Mouse (Mus musculus) G1E (cell line): ENCODE results near the gene Eme2. TPM values are rescaled to one million over a fixed set of nuclear protein-coding genes. Genes with fewer than 3 reads are reported as not detected.

Experiments used
- ATAC-seq: 2 replicates; pipeline ENCODE4 v1.8.0; 2016; ENCODE audit warnings: mild to moderate bottlenecking; ENCODE audit not compliant: insufficient number of reproducible peaks, poor library complexity, low FRiP score, severe bottlenecking; ENCODE audit errors: extremely low read depth
- DNase-seq: peaks from one replicate; pipeline ENCODE4 v3.0.0; 2012; ENCODE audit warnings: low spot score
- H3K27me3 ChIP-seq: 2 replicates; pipeline ENCODE4 v1.6.1; 2012; ENCODE audit warnings: mild to moderate bottlenecking, low read length, inconsistent platforms; ENCODE audit not compliant: insufficient read depth
- H3K36me3 ChIP-seq: replicated peaks from 2 replicates; pipeline ENCODE3; 2012; ENCODE audit warnings: mild to moderate bottlenecking, inconsistent platforms
- H3K4me1 ChIP-seq: 2 replicates; pipeline ENCODE4 v1.6.1; 2012; ENCODE audit warnings: low read depth, low read length, inconsistent platforms, mixed read lengths; ENCODE audit not compliant: insufficient read depth
- H3K4me3 ChIP-seq: 2 replicates; pipeline ENCODE4 v1.5.1; 2012; ENCODE audit warnings: low read depth, mild to moderate bottlenecking, inconsistent platforms, low read length, moderate library complexity, mixed read lengths
- H3K9me3 ChIP-seq: replicated peaks from 2 replicates; pipeline ENCODE4 v1.6.1; 2012; ENCODE audit warnings: inconsistent platforms
- CTCF ChIP-seq: IDR thresholded peaks from 2 replicates; pipeline ENCODE4 v1.5.1; 2012; ENCODE audit warnings: low read depth, low read length, inconsistent platforms, mixed read lengths
- GATA1 ChIP-seq: IDR thresholded peaks from 2 replicates; pipeline ENCODE4 v1.6.1; 2012; ENCODE audit warnings: borderline replicate concordance, low read length, inconsistent platforms, mixed read lengths
- GATA2 ChIP-seq: IDR thresholded peaks from 2 replicates; pipeline ENCODE4 v1.6.1; 2012; ENCODE audit warnings: low read depth, low read length, inconsistent platforms, borderline replicate concordance
- POLR2AphosphoS5 ChIP-seq: IDR thresholded peaks from 2 replicates; pipeline ENCODE4 v1.6.1; 2012; ENCODE audit warnings: low read depth, low read length, inconsistent platforms; ENCODE audit not compliant: insufficient replicate concordance
- TAL1 ChIP-seq: conservative IDR thresholded peaks from 2 replicates; pipeline ENCODE4 v1.6.1; 2012; ENCODE audit warnings: low read depth, low read length, inconsistent platforms, mixed read lengths
- polyA plus RNA-seq: library from polyadenylated mRNA; stranded (reverse); fragments of >175 nt; gene quantifications from 2 replicates; pipeline ENCODE4 v1.2.3, GENCODE M21; 2012
- total RNA-seq, 2 experiments: library from RNA; stranded (forward) in 1 of 2; stranded (reverse) in 1 of 2; fragments of 200-1000 nt in 1 of 2; fragments of >200 nt in 1 of 2; fragmentation: Nextera tagmentation in 1 of 2; gene quantifications; 2 replicates each; pipeline ENCODE4 v1.2.3; 2014 to 2017

Eme2 gene
- total and polyA plus RNA-seq, 3 experiments: 6.5 to 19.4 (median 9.4) TPM

DNA sequence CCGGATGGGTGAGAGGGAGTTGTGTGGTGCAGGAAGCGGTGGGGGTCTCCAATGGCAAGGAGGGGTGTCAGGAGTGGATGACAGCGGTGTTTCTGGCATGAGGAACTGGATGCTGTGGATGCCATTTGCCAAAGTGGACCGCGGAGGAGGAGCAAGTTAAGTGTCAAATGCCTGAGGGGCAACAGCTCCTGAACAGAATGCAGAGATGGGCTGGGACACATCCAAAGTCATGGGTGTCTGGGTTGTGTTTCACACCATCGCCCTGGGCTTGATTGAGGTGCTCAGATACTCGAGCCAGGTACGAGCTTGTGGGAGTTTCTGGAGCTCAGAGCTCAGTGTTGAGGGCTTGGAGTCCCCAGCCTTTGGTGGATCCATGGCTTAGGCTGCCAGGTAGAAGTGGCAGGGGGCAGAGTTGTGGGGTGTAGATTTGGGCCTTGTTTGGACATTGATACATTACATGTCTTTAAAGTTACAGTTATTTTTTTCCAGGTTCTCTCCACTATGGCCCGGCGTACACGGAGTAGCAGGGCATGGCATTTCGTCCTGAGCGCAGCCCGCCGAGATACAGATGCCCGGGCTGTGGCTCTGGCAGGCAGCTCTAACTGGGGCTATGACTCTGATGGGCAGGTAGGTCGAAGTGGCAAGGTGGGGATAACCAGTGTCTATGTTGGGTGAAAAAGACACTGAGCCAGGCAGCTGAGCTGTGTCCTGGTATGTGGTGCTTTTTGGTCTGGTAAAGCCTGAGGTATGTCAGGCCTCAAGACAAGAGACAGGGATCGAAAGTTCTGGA, 7.4 kb downstream of the Eme2 start:
- Histone ChIP-seq H3K36me3 (peaks cover 77% of the 10 kb centered on the region), H3K27me3 (no peaks in the 10 kb centered on the region), H3K4me1 (peaks cover 74% of the 10 kb centered on the region), H3K4me3 (peak overlapping the region; percentile 95), H3K9me3 (no peaks in the 10 kb centered on the region)
- no peak for TF ChIP-seq GATA1
- no peak for TF ChIP-seq TAL1
- TF ChIP-seq GATA2: no peak
- TF ChIP-seq CTCF: no peak
- TF ChIP-seq POLR2AphosphoS5: no peak
- ATAC-seq (no peak), DNase-seq (peak; percentile 42)

DNA sequence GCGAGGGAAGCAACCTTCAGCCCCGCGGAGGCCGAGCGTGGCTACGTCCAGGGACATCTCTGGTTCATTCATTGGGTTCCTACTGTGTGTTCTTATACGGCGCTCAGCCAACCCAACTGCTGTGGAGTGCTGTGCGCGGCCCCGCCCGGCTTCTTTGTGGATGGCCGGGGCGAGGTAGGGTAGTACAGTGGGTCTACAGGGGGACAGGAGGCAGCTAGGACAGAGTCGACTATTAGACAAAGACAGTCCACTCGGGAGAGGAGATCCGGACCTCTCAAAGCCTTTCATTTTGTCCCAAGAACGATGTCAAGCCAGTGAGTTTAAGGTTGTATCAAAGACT, 8.0 kb downstream of the Eme2 start:
- Histone ChIP-seq H3K36me3 (peaks cover 77% of the 10 kb centered on the region), H3K27me3 (no peaks in the 10 kb centered on the region), H3K4me1 (peaks cover 75% of the 10 kb centered on the region), H3K9me3 (no peaks in the 10 kb centered on the region), H3K4me3 (peak overlapping the region; percentile 95)
- TF ChIP-seq CTCF: no peak
- TF ChIP-seq GATA2: no peak
- TF ChIP-seq POLR2AphosphoS5: no peak
- TF ChIP-seq TAL1: no peak
- no peak for TF ChIP-seq GATA1
- ATAC-seq (no peak), DNase-seq (no peak)

DNA sequence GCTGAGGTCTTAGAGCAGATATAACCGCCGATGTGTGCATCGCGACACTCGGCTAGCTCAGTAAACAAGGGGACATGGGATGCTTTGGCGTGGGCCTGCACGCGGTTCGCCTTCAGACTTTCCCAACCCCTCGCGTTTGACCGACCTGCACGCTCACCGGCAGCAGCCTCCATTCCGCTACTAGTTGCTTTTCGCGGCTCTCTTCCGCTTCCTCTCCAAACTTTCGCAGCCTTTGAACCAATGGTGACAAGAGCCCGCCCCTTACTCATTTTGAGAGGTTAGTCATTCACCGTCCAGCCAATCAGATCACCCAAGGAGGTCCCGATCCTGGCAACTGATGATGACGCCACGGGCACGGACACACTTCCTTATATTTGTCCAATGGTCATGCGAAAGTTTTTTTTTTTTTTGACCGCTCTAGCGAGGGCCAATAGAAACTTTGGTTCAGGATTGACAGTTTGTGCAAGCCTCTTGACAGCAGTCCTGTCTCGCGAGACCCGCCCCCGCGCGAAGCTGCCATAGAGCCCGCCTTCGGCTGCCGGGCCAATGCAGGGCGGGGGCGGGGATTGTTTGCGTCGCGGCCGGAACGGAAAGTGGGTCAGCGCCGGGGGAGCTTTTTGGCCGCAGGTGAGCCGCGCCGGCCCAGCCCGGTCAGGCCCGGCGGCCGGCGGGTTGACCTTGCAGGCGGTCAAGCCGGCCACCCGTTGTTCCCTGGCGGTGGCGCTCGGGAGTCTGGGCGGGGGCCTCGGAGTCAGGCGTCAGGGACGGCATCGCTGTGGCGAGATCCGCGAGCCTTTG, 8.6 kb downstream of the Eme2 start, which contains the start of the genes Nubp2 and Spsb3:
Gene Nubp2 (minus strand): TSS at position 216 of the 798 bp plus-strand sequence.
Gene Spsb3 (plus strand): TSS at position 510 of the 798 bp plus-strand sequence.
- Histone ChIP-seq H3K9me3 (no peaks in the 10 kb centered on the region), H3K36me3 (peaks cover 79% of the 10 kb centered on the region), H3K4me3 (peak within 1 kb of the TSS; percentile 95), H3K27me3 (no peaks in the 10 kb centered on the region), H3K4me1 (peaks cover 77% of the 10 kb centered on the region)
- ATAC-seq (peak; percentile 96), DNase-seq (peak; percentile 99)
- no peak for TF ChIP-seq POLR2AphosphoS5
- TF ChIP-seq TAL1: no peak
- no peak for TF ChIP-seq GATA1
- TF ChIP-seq CTCF: no peak
- no peak for TF ChIP-seq GATA2

DNA sequence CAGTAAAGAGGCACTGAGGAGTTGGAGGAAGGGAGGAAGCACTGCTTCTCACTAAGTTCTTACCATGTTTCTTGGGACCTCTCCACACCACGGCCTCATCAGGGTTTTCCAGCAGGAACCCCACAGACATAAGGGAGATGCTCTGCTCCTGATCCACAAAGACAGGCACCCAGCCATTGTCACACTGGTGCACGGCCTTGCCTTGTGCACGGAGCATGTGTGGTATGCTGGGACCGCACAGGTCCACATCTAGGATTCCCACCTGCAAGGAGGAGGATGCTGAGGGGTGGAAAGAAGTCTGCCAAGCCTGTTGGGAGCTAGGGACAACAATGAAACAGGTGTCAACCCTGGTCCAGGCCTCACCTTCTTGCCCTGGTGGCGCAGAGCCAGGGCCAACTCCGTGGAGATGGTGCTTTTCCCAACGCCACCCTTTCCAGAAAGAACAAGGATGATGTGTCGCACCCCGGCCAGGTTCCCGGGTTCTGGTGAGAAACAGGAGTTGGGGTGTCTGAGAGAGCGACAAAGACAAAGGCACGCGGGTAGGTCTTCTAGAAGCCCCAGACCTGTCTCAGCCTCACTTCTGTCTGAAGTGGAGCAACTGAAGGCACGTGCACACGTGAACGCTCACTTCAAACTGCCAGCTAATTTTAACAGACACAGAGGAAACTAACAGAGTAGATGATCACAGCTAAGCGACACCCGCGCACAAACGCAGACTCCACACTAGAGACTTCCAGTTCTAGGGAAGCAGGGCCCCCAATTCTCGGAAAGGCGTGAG, 9.3 kb downstream of the Eme2 start:
- TF ChIP-seq GATA2 (no peak), GATA1 (no peak), POLR2AphosphoS5 (no peak)
- H3K27me3 ChIP-seq: no peaks in the 10 kb centered on the region
- peaks cover 79% of the 10 kb centered on the region for H3K36me3 ChIP-seq
- H3K9me3 ChIP-seq: no peaks in the 10 kb centered on the region
- peak overlapping the region; percentile 95 for H3K4me3 ChIP-seq
- no peak for ATAC-seq
- DNase-seq: no peak
- H3K4me1 ChIP-seq: peaks cover 69% of the 10 kb centered on the region

DNA sequence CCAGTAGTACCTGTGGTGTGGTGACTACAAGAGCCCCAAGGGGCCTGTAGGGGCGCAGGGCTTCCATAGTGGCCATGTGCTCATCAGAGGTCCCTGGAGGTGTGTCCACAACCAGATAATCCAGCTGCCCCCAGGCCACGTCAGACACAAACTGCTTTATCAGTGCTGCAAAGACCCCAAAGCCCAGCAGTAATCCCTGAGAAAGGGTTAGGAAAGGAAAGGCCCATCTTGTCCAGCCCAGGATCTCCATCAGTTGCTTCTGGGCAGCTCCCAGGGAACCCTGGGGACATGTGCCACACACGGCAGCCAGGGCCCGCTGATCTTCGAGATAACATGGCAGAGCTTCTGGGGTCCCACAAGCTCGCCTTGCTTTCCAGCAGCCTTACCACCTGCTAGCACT, 10.5 kb downstream of the Eme2 start:
- Histone ChIP-seq H3K4me1 (peaks cover 58% of the 10 kb centered on the region), H3K4me3 (peak overlapping the region; percentile 95; the same call in 1 of the 2 replicates), H3K36me3 (peaks cover 77% of the 10 kb centered on the region)

DNA sequence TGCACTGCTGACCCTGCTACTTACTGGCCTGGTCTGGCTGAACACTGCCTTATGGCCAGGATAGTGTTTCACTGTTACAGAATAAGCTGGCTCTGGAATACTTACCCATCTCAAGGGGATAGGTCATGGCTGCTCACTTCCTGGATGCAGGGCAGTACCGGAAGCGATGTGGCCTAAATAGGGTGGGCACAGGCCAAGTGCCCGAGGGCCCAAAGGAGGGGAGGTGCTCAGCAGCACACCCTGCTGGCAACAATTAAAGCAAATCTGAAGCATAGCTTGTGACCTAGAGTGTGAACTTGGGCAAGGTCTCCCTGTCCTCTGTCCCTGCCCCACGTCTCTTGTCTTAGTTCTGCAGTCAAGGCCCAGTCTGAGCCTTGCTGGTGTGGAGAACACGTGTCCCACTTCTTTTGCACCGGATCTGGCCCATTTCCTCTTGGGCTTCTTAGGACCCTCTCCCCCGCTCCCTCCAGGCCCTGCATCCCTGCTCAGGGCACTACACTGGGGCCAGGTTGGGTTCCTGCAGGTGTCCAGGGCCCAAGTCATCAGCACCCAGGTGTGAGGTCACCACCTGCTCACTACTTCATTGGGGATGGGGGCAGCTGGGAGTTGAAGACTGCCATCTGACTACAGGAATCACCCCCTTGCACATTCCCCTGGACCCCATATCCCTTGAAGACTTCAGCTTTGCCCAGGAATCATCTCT, 13.0 kb downstream of the Eme2 start:
- no peak overlapping the region for H3K4me3 ChIP-seq
- no peak for DNase-seq
- no peaks in the 10 kb centered on the region for H3K9me3 ChIP-seq
- no peak for TF ChIP-seq GATA2
- TF ChIP-seq CTCF: peak; percentile 66
- ATAC-seq: no peak
- peaks cover 56% of the 10 kb centered on the region for H3K4me1 ChIP-seq
- H3K27me3 ChIP-seq: peaks cover 9% of the 10 kb centered on the region; the same call in 1 of the 2 replicates
- H3K36me3 ChIP-seq: peaks cover 60% of the 10 kb centered on the region

More for the DNA sequence above, 10.5 kb downstream of the Eme2 start:
- no peaks in the 10 kb centered on the region for H3K27me3 ChIP-seq
- DNase-seq: no peak
- H3K9me3 ChIP-seq: no peaks in the 10 kb centered on the region
- no peak for ATAC-seq
- TF ChIP-seq CTCF (no peak), GATA1 (no peak), GATA2 (no peak), TAL1 (no peak), POLR2AphosphoS5 (no peak)
